15 mouse cellular contexts compared by ENCODE assay signal in the genomic region with DNA sequence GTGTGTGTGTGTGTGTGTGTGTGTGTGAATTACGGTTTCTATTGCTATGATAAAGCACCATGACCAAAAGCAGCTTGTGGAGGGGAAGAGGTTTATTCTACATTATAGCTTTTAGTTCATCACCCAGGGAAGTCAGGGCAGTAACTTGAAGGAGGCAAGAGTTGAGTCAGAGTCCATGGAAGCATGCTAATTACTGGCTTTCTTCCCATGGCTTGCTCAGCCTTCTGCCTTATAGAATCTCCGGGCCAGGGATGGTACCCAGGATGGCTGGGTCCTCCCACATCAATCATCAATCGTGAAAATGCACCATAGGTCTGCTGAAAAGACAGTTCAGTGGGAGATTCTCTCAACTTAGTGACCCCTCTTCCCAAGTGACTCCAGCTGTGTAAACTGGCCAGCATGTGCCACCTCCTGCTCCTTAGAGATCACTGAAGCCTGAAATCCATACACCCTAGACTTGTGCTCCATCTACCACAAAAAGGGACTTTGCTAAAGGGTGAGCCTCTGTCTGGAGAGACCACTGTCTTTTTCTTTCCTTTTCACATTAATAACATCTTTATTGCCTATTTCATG.
"Had no signal": no experiment of that assay in that cellular context is flagged by ENCODE, and none has a peak within 500 bp of the region (broad histone marks: within the 10 kb centered on the region; RNA-seq: fewer than 3 reads in every experiment).

No protein-coding gene starts in this region.

- H3K9me3 ChIP-seq: limb, embryonic 12.5 days; midbrain, embryonic 10.5 days; neural tube, embryonic 15.5 days had no signal

- H3K9ac ChIP-seq: limb, embryonic 12.5 days; lung, embryonic 14.5 days; neural tube, embryonic 15.5 days had no signal

- DNase-seq: kidney, adult 8-10 months; kidney, postnatal 14 days; lung, embryonic 14.5 days; lung, postnatal 10 days; lung, postnatal 4 days; midbrain, embryonic 14.5 days; right cerebral cortex, adult 18-20 months; right cerebral cortex, postnatal 25 days; thymus, postnatal 4 days had no signal

- H3K36me3 ChIP-seq: limb, embryonic 12.5 days; midbrain, embryonic 10.5 days; neural tube, embryonic 15.5 days had no signal

- H3K4me2 ChIP-seq: limb, embryonic 12.5 days; lung, embryonic 14.5 days; neural tube, embryonic 15.5 days had no signal

- H3K27me3 ChIP-seq: limb, embryonic 12.5 days had no signal

- H3K4me3 ChIP-seq: limb, embryonic 12.5 days; midbrain, embryonic 10.5 days; myocyte; neural tube, embryonic 15.5 days had no signal

- H3K27ac ChIP-seq: limb, embryonic 12.5 days; midbrain, embryonic 10.5 days; neural tube, embryonic 15.5 days; stomach, postnatal 0 days had no signal

- ATAC-seq: intestine, postnatal 0 days had no signal
